Mouse (Mus musculus): ENCODE measurements around the gene Khdc1a.

GRCm38 (mm10) chr1:21324633-21325032 is 24.8 kb upstream of the Khdc1a start:
- no peak for TF ChIP-seq POLR2A (IDR thresholded peaks at IDR 0.05; ENCODE audit: control insufficient read depth, extremely low read depth, insufficient read depth, low read length, poor library complexity)
- TF ChIP-seq CTCF (IDR thresholded peaks at IDR 0.05; ENCODE audit: borderline replicate concordance, control insufficient read depth, extremely low read depth, insufficient read depth, low read length, poor library complexity) = no peak

All from thymus, adult 2 months (tissue).